Mouse (Mus musculus) kidney, adult 11 months (tissue): ENCODE results near the gene Nod1.

Experiments used
- DNase-seq: peaks from one replicate; pipeline ENCODE4 v3.0.0; 2022

The Nod1 gene

DNA sequence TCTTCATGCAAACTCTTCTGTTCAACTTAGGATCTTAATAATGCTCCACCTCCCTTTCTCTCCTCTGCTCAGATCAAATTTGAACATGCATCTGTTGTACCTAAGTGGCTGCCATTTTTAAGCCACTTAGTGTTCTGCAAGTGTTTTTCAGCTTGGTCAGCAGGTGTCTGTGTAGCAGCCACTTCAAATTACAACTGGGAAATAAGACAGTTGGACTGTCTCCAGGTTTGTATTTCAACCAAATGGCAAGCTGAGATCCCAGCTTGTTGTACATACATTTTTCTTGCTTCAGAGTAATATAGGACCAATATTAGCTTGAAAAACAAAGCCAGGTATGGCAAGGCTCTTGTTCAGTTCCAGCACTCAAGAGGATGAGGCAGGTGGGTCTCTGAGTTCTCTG lies 93.9 kb downstream of the Nod1 start:
- DNase-seq: no peak

- no peak for DNase-seq
Observed at GRCm38 (mm10) chr6:54877651-54878050, 94.8 kb downstream of the Nod1 start.

DNA sequence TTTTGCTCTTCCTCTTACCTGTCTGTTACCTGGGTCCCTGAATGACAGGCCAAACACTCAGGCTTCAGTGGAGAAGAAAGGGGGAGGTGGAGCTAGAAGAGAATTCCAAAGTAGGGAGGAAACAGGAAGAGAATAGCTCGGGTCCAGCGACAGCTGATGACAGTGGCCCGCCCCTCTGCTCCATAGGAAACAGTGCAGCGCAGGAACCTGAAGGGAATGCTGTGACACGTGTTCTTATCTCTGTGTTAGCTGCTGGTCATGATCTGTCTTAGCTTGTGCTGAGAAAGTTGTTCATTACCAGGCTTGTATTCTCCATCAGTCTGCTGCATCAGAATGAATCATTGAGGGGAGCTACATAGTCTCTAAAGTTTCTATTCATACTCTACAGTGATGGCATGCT lies 95.6 kb downstream of the Nod1 start:
- DNase-seq: no peak
